Mouse (Mus musculus) embryonic fibroblast, embryonic 13.5 days (primary cell): ENCODE data around the gene Ddx39. TPM values are rescaled to one million over a fixed set of nuclear protein-coding genes. Genes with fewer than 3 reads are reported as not detected.

Source experiments
- H3K27ac ChIP-seq: 2 replicates; pipeline ENCODE4 v1.5.1; 2012; ENCODE audit warnings: low read length, control low read depth, inconsistent platforms; ENCODE audit not compliant: insufficient read depth
- H3K4me1 ChIP-seq: 2 replicates; pipeline ENCODE4 v1.6.1; 2011; ENCODE audit warnings: low read length; ENCODE audit not compliant: control insufficient read depth, insufficient read depth
- H3K4me3 ChIP-seq: 2 replicates; pipeline ENCODE4 v1.5.1; 2011; ENCODE audit warnings: mild to moderate bottlenecking, control low read depth, low read length; ENCODE audit not compliant: insufficient read depth
- CTCF ChIP-seq: IDR thresholded peaks from 2 replicates; pipeline ENCODE4 v1.5.1; 2011; ENCODE audit warnings: mild to moderate bottlenecking, control low read depth, low read length, moderate library complexity, borderline replicate concordance; ENCODE audit not compliant: insufficient read depth
- POLR2A ChIP-seq: IDR thresholded peaks from 2 replicates; pipeline ENCODE4 v1.6.1; 2011; ENCODE audit warnings: low read depth, mild to moderate bottlenecking, control low read depth, low read length, moderate library complexity
- polyA plus RNA-seq: library from polyadenylated mRNA; stranded (reverse); fragments of >200 nt; gene quantifications from 2 replicates; pipeline ENCODE4 v1.2.4, GENCODE M21; 2011; ENCODE audit warnings: low read depth; ENCODE audit not compliant: missing spikeins, insufficient read length

Ddx39 gene
- polyA plus RNA-seq, 1 experiment: 64.2 TPM

DNA sequence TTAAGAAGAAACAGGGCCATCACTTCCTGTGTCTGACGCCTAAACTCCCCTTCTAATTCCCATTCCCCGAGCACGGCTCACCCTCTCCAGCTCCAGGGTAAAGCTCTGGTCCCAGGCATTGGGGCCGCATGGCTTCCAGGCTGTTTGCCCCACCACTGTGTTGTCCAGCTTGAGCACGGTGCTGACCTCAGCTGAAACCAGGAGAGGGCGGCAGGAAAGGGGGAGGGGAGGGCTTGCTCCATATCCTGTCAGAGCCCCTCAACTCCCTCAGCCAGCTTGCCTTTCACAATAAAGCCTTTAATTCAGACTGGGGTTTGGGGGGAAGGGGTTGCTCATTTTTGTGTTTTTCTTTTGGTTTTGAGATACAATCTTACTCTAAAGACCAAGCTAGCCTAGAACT is 33.9 kb upstream of the Ddx39 start:
- Histone ChIP-seq H3K27ac (no peak overlapping the region), H3K4me3 (no peak overlapping the region), H3K4me1 (no peaks in the 10 kb centered on the region)
- no peak for TF ChIP-seq CTCF
- TF ChIP-seq POLR2A: no peak

DNA sequence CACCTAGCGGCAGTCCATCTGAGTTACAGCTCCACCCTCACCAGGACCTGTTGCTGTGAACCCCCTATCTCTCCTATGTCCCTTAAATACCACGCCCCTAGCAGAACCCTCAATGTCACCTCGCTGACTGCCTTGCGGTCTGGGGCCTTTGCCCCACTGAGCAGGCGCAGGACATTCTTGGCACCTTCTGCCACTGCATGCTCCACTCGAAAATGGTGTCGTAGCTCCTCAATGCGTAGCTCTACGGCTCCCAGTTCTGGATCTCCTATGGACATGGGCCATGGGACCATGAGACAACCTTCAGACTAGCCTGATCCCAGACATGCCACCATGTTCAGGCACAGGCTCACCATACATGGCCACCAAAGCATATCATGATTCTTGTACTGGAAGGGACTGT is 30.5 kb upstream of the Ddx39 start:
- no peak for TF ChIP-seq POLR2A
- TF ChIP-seq CTCF: no peak
- H3K4me1 ChIP-seq: no peaks in the 10 kb centered on the region
- H3K4me3 ChIP-seq: no peak overlapping the region
- no peak overlapping the region for H3K27ac ChIP-seq

DNA sequence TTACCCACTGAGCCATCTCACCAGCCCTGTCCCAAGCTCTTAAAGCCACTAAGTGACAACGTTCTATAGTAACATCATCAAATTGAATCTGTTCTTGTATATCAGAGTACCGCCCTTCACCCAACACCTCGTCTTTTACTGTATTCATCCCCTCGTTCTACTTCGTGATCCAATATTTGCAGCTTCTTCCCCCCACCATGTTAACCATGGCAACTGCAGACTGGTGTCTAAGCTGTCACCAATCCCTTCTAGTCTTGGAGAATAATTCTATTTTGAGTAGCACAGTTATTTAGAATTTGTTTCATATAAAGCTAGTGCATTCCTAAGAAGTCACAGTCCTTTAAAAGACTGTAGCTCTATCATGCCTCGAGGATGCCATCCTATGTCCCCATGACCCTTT is 25.7 kb upstream of the Ddx39 start:
- H3K27ac ChIP-seq: no peak overlapping the region
- no peaks in the 10 kb centered on the region for H3K4me1 ChIP-seq
- no peak for TF ChIP-seq POLR2A
- TF ChIP-seq CTCF: no peak
- no peak overlapping the region for H3K4me3 ChIP-seq

DNA sequence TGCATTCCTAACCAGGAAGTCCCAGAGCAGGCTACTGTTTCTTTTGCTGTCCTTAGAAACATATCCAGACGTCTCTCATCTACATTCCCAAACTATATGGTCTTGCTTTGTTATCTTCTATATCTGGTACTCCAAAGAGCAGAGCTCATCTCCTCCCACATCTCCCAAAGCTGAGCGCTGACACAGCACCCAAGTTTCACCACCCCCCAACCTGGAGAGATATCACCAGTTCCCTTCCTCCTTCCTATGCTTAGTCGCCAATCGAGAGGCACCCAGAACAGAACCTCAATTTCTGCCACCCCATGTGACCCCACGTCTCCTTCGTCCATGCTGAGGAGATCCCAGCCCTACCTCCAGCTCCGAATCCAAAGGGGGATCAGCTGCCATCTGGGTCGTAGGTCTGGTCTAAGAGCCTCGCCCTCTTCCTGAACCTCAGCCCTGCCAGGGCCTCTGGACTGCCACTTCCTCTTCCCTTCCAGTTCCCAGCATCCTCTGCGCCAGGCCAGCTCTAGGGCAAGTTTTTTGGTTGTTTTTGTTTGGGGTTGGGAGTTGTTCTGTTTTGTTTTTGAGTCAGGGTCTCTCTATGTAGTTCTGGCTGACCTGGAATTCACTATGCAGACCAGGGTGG is 21.3 kb upstream of the Ddx39 start:
- H3K27ac ChIP-seq: no peak overlapping the region
- no peak overlapping the region for H3K4me3 ChIP-seq
- TF ChIP-seq CTCF (no peak), POLR2A (no peak)
- H3K4me1 ChIP-seq: no peaks in the 10 kb centered on the region

DNA sequence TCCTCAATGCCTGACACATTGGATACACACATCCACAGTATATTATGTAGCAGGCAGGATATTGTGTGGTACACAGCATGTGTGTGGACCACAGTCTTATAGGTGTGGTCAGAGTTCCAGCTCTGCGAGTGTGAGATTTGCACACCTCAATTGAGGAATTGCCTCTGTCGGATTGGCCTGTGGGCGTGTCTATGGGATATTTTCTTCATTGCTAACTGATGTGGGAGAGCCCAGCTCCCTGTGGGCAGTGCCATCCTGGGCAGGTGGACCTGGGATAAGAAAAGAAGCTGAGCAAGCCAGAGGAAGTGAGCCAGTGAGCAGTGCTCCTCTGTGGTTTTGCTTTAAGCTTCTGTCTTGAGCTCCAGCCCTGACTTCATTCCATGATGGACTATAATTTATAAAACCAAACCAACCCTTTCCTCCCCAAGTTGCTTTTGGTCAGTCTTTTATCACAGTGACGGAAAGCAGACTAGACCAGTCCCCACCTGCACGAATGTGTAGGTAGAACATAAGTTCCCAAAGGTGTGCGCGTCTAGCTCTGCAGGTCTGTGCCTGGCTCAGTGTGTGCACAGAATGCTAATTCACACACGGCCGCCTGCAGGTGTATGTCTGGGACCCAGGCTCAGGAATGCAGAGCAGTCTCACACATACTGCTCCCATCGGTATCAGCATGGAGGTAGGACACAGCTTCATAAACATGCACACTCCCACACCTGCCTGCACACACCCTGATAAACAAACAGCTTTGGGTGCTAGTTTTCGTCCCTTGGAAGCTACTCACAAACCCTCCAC is 20.4 kb upstream of the Ddx39 start:
- no peak overlapping the region for H3K27ac ChIP-seq
- TF ChIP-seq CTCF (no peak), POLR2A (no peak)
- H3K4me1 ChIP-seq: no peaks in the 10 kb centered on the region; the same call in 1 of the 2 replicates
- H3K4me3 ChIP-seq: no peak overlapping the region

DNA sequence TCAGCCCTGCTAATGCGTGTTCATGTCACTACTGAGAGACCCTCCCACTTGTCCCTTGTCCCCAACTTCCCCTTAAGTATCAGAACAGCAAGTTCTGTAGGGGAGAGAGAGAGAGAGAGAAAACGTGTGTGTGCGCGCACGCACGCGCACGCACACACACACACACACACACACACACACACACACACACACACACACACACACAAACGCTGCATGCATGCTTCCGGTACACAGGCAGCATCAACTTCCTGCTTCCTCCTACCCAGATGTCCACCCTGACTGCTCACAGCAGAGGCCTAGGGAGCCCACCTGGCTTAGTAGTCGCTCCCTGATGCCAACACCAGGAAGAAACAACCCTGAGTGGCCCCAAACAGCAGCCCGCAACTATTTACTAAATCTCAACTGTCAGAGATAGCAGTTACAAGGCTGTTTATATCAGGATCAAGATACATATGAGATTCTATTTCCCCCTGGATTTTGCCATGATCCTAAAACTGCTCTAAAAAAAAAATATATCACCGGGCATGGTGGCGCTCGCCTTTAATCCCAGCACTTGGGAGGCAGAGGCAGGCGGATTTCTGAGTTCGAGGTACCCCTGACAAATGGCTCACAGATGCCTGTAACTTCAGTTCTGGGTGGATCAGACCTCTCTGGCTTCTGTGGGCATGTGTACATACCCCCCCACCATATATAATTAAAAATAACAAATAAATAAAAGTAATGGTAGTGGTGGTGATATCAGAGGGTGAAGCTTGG is 19.4 kb upstream of the Ddx39 start:
- Histone ChIP-seq H3K4me3 (no peak overlapping the region), H3K4me1 (no peaks in the 10 kb centered on the region; the same call in 1 of the 2 replicates), H3K27ac (no peak overlapping the region)
- TF ChIP-seq POLR2A (no peak), CTCF (no peak)

DNA sequence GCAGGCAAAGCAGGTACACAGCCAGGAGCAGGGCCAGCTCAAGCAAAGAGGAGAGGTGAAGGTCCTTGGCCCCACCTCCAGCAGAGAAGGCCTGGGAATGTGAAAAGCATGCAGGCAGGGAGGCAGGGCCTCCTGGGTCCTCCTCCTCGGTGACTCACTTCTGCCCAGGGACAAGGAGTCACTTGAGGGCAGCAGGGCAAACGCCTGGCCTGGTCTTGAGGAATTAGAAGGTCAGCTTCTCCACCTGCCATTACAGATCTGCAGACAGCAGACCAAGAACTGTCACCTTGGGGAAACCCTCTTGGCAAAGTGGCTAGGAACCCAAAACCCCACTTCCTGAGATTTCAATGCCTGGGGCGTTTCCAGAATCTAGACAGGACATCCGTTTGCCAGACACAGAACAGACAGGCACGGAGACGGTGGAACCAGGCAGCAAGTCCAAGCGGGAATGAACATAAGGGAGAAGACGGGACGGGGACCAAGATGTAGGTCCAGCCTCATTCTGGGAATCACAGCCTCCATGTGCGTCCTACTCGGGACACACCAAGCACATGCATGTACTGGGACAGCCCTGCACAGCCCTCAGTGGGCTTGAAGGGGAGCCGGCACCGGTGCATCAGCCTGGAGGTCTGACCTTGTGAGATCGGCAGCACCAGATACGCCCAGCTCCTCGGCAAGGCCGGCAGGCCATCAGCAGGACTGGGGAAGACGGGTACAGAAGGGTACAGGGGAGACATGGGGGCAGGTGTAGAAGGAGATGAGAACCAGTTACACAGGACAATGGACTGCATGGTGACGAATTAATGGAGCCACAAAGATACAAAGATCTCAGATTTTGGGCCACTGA is 17.4 kb upstream of the Ddx39 start:
- Histone ChIP-seq H3K27ac (no peak overlapping the region), H3K4me3 (peak overlapping the region; percentile 88), H3K4me1 (no peaks in the 10 kb centered on the region; the same call in 1 of the 2 replicates)
- TF ChIP-seq CTCF (no peak), POLR2A (no peak)

DNA sequence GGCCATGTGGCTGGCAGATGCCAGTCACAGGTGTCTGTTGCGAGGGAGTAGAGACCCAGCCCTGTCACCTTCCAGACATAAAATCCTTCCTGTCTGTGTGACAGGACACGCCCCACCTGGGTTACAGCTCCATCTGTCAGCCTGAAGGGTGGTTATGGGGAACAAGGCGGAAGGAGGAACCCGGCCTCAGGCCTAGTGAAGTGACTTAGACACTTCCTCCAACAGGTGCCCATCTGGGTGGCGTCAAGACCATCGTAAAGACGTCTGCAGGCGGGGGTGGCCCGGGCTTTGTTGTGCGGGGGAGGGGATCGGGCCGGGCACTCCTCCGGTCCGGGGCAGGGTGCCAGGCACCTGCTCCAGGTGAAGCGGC is 16.7 kb upstream of the Ddx39 start:
- no peak overlapping the region; the same call in 1 of the 2 replicates for H3K27ac ChIP-seq
- H3K4me3 ChIP-seq: peak overlapping the region; percentile 88
- TF ChIP-seq POLR2A (no peak), CTCF (no peak)
- H3K4me1 ChIP-seq: no peaks in the 10 kb centered on the region; the same call in 1 of the 2 replicates
